Mouse (Mus musculus) kidney, embryonic 15.5 days (tissue): Measurements from ENCODE around the gene Gamt. TPM values are rescaled to one million over a fixed set of nuclear protein-coding genes. Genes with fewer than 3 reads are reported as not detected.
"Not testable (repeated sequence)": the region's sequence is repeated elsewhere in the genome, so short reads cannot be mapped to it uniquely, and the experiment has no call there.

Experiments
- ATAC-seq: fragments of 200-750 bp; cut with Nextera tagmentation; replicated peaks from 2 replicates; pipeline ENCODE4 v1.8.0; 2017; ENCODE audit warnings: moderate TSS enrichment; ENCODE audit not compliant: low FRiP score
- H3K27ac ChIP-seq: fragments of 300-500 bp; sonication (generic); 2 replicates; pipeline ENCODE4 v1.5.1; 2015; ENCODE audit warnings: mild to moderate bottlenecking, inconsistent platforms
- H3K27me3 ChIP-seq: fragments of 300-500 bp; sonication (generic); 2 replicates; pipeline ENCODE4 v1.6.1; 2015; ENCODE audit warnings: inconsistent platforms
- H3K36me3 ChIP-seq: fragments of 300-500 bp; sonication (generic); 2 replicates; pipeline ENCODE4 v1.6.1; 2015; ENCODE audit warnings: inconsistent platforms
- H3K4me1 ChIP-seq: fragments of 300-500 bp; sonication (generic); 2 replicates; pipeline ENCODE4 v1.6.1; 2015; ENCODE audit warnings: inconsistent platforms
- H3K4me2 ChIP-seq: fragments of 300-500 bp; sonication (generic); 2 replicates; pipeline ENCODE4 v1.6.1; 2015; ENCODE audit warnings: moderate library complexity, mild to moderate bottlenecking, inconsistent platforms
- H3K4me3 ChIP-seq: fragments of 300-500 bp; sonication (generic); replicated peaks from 2 replicates; pipeline ENCODE4 v1.5.1; 2015; ENCODE audit warnings: mild to moderate bottlenecking, inconsistent platforms
- H3K9ac ChIP-seq: fragments of 300-500 bp; sonication (generic); 2 replicates; pipeline ENCODE4 v1.6.1; 2015; ENCODE audit warnings: mild to moderate bottlenecking, inconsistent platforms
- H3K9me3 ChIP-seq: fragments of 300-500 bp; sonication (generic); replicated peaks from 2 replicates; pipeline ENCODE4 v1.6.1; 2016; ENCODE audit warnings: inconsistent platforms
- WGBS: fragments of 180-500 bp; shearing (Covaris S2); methylation state at CpG from one replicate; pipeline ENCODE4 v1.1.7; 2015; ENCODE audit warnings: mixed read lengths; 5-methylcytosine and 5-hydroxymethylcytosine counted together
- microRNA-seq: library from miRNA; unstranded; fragments of <30 nt; microRNA quantifications from one replicate; pipeline ENCODE4, GENCODE M21; 2016
- polyA plus RNA-seq: library from polyadenylated mRNA; unstranded; fragments of >200 nt; fragmentation: Nextera tagmentation; extraction: Ambion mirVana; gene quantifications from 2 replicates; pipeline ENCODE4 v1.2.1, GENCODE M21; 2015

Gene Gamt
- polyA plus RNA-seq, 1 experiment from 2014 or later: 37.0 TPM

DNA sequence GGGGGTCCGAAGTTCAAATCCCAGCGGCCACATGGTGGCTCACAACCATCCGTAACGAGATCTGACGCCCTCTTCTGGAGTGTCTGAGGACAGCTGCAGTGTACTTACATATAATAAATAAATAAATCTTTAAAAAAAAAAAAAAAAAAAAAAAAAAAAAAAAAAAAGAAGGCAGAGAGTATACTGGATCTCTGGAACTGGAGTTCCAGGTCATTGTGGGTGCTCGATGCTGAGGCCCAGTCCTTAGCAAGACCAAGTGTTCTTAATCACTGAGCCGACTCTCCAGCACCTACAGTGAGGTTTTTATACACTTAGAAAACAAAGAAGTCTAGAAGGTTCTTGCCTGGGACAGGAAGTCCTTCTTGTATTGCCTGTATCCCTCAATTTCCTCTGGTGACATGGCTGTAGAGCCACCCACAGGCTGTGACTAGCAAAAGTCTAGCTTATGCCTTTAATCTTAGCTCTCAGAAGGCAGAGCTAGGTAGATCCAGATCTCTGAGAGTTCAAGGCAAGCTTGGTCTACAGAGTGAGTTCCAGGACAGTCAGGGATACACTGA is 49.2 kb downstream of the Gamt start:
- not testable (repeated sequence) for H3K36me3 ChIP-seq, H3K27ac ChIP-seq, H3K4me2 ChIP-seq, H3K4me3 ChIP-seq, H3K9ac ChIP-seq, H3K9me3 ChIP-seq, ATAC-seq
- H3K4me1 ChIP-seq: peaks cover 12% of the 10 kb centered on the region
- peaks cover 22% of the 10 kb centered on the region for H3K27me3 ChIP-seq
- WGBS: 76% methylated on average over 7 of the region's 7 CpGs

DNA sequence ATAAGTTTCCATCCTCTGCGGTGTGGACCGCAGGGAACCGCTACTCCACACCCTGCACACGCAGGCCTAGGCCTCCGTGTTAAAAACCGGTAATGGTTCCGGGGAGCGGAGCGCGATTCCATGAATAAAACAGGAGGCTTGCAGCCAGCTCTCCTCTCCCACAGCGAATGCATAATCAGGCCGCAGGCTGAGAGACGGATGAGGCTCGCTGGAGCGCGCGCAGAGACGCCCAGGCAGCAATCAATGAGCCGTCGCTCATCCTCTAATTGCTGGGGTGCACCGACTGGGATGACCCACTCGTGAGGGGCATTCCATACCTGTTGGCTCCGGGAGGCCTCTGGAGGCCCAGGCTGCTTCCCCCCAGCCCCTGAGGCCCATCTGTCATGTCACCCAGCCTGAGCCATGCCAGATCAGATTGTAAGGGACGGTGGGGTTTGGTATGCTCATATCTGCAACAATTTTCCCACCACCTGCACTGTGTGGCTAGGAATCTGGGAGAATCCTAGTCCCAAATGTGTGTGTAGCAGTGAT is 51.9 kb downstream of the Gamt start:
- ATAC-seq: peak; percentile 29; the same call in 1 of the 2 replicates
- H3K9me3 ChIP-seq: no peaks in the 10 kb centered on the region
- peak overlapping the region; percentile 43 for H3K4me2 ChIP-seq
- H3K4me1 ChIP-seq: peaks cover 11% of the 10 kb centered on the region
- no peak overlapping the region for H3K27ac ChIP-seq
- no peaks in the 10 kb centered on the region for H3K36me3 ChIP-seq
- peak overlapping the region; percentile 31; the same call in 1 of the 2 replicates for H3K9ac ChIP-seq
- 12% methylated on average over 24 of the region's 24 CpGs for WGBS
- no peak overlapping the region; the same call in 1 of the 2 replicates for H3K4me3 ChIP-seq
- peaks cover 22% of the 10 kb centered on the region for H3K27me3 ChIP-seq

- no peaks in the 10 kb centered on the region for H3K9me3 ChIP-seq
- peaks cover 13% of the 10 kb centered on the region for H3K4me1 ChIP-seq
- H3K36me3 ChIP-seq: no peaks in the 10 kb centered on the region
- 81% methylated on average over 4 of the region's 4 CpGs for WGBS
- no peak overlapping the region for H3K4me3 ChIP-seq
- no peak overlapping the region for H3K4me2 ChIP-seq
- ATAC-seq: no peak
- no peak overlapping the region for H3K27ac ChIP-seq
- H3K27me3 ChIP-seq: peaks cover 22% of the 10 kb centered on the region
- no peak overlapping the region for H3K9ac ChIP-seq
Measured at GRCm38 (mm10) chr10:80208248-80208647, 52.6 kb downstream of the Gamt start.

Small RNA genes within 50 kb of the gene (microRNA-seq; reads per million reads assigned to microRNA genes)
- 0.59 reads per million for gene Mir6911

Other genes starting within 250 kb of the Gamt start
- 8.7 and 10.0 TPM in 2 replicates for gene Arhgap45, start 244.4 kb downstream of the Gamt start, polyA plus RNA-seq
- 235 and 243 TPM in 2 replicates for gene Polr2e, start 221.2 kb downstream of the Gamt start, polyA plus RNA-seq
- gene Gpx4, start 213.8 kb downstream of the Gamt start, polyA plus RNA-seq: 581 and 603 TPM in 2 replicates
- gene Sbno2, start 155.4 kb downstream of the Gamt start, polyA plus RNA-seq: 14.4 and 16.2 TPM in 2 replicates
- 15.0 and 22.4 TPM in 2 replicates for gene Stk11, start 145.2 kb downstream of the Gamt start, polyA plus RNA-seq
- 594 and 612 TPM in 2 replicates for gene Atp5d, start 122.4 kb downstream of the Gamt start, polyA plus RNA-seq
- 5.7 and 6.1 TPM in 2 replicates for gene Cbarp, start 120.2 kb downstream of the Gamt start, polyA plus RNA-seq
- 18.8 and 19.5 TPM in 2 replicates for gene Midn, start 112.7 kb downstream of the Gamt start, polyA plus RNA-seq
- gene Cirbp, start 95.0 kb downstream of the Gamt start, polyA plus RNA-seq: 95.1 and 111 TPM in 2 replicates
- 11.2 and 13.2 TPM in 2 replicates for gene 1600002K03Rik, start 88.1 kb downstream of the Gamt start, polyA plus RNA-seq
- 15.4 and 17.0 TPM in 2 replicates for gene Efna2, start 81.5 kb downstream of the Gamt start, polyA plus RNA-seq
- 74.8 and 75.5 TPM in 2 replicates for gene Mum1, start 34.6 kb downstream of the Gamt start, polyA plus RNA-seq
- gene Ndufs7, start 11.9 kb downstream of the Gamt start, polyA plus RNA-seq: 376 and 387 TPM in 2 replicates
- gene Dazap1, start 474 bp upstream of the Gamt start, polyA plus RNA-seq: 56.3 and 58.5 TPM in 2 replicates
- gene Rps15, start 31.4 kb upstream of the Gamt start, polyA plus RNA-seq: 1,002 and 1,019 TPM in 2 replicates
- 1.6 and 2.4 TPM in 2 replicates for gene Apc2, start 35.0 kb upstream of the Gamt start, polyA plus RNA-seq
- 49.5 and 52.7 TPM in 2 replicates for gene 2310011J03Rik, start 59.5 kb upstream of the Gamt start, polyA plus RNA-seq
- 5.8 and 9.1 TPM in 2 replicates for gene Pcsk4, start 68.5 kb upstream of the Gamt start, polyA plus RNA-seq
- gene Reep6, start 68.9 kb upstream of the Gamt start, polyA plus RNA-seq: 8.4 and 10.5 TPM in 2 replicates
- 3.6 and 5.2 TPM in 2 replicates for gene Adamtsl5, start 87.4 kb upstream of the Gamt start, polyA plus RNA-seq
- 0.67 and 0.70 TPM in 2 replicates for gene Plk5, start 95.4 kb upstream of the Gamt start, polyA plus RNA-seq
- 7.1 and 8.4 TPM in 2 replicates for gene Mex3d, start 126.6 kb upstream of the Gamt start, polyA plus RNA-seq
- gene Mbd3, start 138.5 kb upstream of the Gamt start, polyA plus RNA-seq: 260 and 283 TPM in 2 replicates
- gene Uqcr11, start 145.8 kb upstream of the Gamt start, polyA plus RNA-seq: 790 and 798 TPM in 2 replicates
- gene Tcf3, start 172.6 kb upstream of the Gamt start, polyA plus RNA-seq: 130 and 138 TPM in 2 replicates
- not detected in 2 replicates for gene Onecut3, start 233.8 kb upstream of the Gamt start, polyA plus RNA-seq